Mouse (Mus musculus) splenic B cell, adult 2 months (primary cell): Measurements from ENCODE around the gene Lgals7.
"Not testable (repeated sequence)": the region's sequence is repeated elsewhere in the genome, so short reads cannot be mapped to it uniquely, and the experiment has no call there.

Experiments used
- DNase-seq: peaks from one replicate; pipeline ENCODE4 v3.0.0-alpha.2; 2011; ENCODE audit warnings: low read depth, low spot score
- H3K27me3 ChIP-seq: 2 replicates; pipeline ENCODE4 v1.6.1; 2012; ENCODE audit warnings: mild to moderate bottlenecking, low read length, moderate library complexity, mixed read lengths; ENCODE audit not compliant: control insufficient read depth, poor library complexity, insufficient read depth, severe bottlenecking
- H3K36me3 ChIP-seq: 2 replicates; pipeline ENCODE4 v1.6.1; 2012; ENCODE audit warnings: mild to moderate bottlenecking, low read length, moderate library complexity, mixed read lengths; ENCODE audit not compliant: control insufficient read depth, poor library complexity, insufficient read depth, severe bottlenecking

Lgals7 gene

DNA sequence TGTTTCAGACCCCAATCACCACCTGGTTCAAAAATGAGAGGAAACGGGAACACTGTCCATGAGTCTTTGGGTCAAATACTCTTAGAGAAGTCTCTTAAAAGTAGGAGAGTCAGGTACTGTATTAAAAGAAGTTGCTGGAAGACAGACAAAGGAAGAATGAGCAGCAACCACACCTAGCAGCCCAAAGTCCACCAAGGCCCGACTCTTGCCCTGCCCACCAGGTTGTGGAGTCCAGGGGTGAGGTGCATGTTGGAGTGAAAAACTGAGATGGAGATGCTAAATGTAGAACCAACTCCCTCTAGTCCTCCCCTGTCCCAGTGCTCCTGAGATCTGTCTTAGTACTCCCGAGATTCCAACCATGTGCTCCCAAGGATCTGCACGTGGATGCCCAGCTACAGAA, 13.0 kb upstream of the Lgals7 start:
- DNase-seq: no peak
- Histone ChIP-seq H3K27me3 (no peaks in the 10 kb centered on the region), H3K36me3 (no peaks in the 10 kb centered on the region)

DNA sequence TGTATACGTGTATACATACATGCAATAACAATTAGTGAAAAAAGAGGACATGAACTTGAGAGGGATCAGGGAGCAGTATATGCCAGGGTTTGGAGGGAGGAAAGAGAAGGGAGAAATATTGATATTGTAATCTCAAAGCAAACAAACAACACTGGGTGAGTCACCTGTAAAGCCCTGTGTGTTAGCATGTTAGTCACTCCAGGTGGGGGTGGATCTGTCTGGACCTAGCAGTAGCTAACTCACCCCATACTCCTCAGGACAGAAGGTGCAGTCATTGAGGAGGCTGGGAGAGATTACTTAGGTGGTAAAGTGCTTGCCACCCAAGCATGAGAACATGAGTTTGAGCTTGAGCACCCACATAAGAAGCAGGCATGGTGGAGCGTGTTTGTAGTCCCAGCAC, 3.7 kb upstream of the Lgals7 start:
- H3K27me3 ChIP-seq: no peaks in the 10 kb centered on the region
- no peak for DNase-seq
- no peaks in the 10 kb centered on the region for H3K36me3 ChIP-seq

DNA sequence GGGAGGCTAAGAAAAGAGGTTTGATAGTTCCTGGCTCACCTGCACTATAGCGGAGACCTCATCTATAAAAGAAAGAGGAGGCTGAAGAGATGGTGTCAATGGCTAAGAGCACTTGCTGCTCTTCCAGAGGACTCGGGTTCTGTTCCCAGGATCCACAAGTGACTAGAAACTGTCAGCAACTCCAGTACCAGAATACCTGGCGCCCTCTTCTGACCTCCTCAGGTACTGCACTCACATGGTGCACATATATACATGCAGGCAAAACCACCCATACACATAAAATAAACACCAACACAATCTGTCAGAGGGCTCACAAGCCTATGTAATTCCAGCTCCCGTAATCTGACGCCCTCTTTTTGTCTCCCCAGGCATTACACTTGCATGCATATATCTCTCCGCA, 2.8 kb upstream of the Lgals7 start:
- H3K36me3 ChIP-seq: no peaks in the 10 kb centered on the region
- peak; percentile 41 for DNase-seq
- H3K27me3 ChIP-seq: no peaks in the 10 kb centered on the region

DNA sequence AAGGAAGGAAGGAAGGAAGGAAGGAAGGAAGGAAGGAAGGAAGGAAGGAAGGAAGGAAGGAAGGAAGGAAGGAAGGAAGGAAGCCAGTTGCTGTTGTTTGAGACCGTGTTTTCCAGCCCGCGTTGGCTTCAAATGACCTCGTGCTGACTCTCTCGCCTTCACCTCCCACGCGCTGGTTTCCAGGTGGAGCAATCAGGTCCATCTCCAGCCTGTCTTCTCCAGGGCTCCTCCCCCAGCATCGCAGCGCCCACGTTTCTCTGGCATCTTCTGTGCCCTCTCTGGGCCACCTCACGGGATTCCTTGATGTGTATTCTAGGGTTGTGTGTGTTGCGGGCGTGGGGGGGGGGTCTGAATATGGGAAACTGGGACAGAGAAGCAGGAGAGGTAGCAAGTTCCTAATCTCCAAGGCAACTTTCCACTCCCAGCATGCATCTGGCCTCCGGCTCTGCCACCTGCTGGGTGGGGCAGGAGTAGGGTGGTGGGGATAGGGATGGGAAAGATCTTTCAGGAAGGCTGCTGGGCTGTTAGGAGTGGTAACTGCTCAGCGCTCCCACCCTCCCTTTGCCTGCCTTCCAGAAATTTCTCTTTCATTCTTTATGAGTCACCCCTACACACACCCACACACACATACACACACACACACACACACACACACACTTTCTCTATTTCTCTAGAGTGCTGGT, 695 bp upstream of the Lgals7 start:
- no peaks in the 10 kb centered on the region for H3K27me3 ChIP-seq
- no peak for DNase-seq
- no peaks in the 10 kb centered on the region for H3K36me3 ChIP-seq

DNA sequence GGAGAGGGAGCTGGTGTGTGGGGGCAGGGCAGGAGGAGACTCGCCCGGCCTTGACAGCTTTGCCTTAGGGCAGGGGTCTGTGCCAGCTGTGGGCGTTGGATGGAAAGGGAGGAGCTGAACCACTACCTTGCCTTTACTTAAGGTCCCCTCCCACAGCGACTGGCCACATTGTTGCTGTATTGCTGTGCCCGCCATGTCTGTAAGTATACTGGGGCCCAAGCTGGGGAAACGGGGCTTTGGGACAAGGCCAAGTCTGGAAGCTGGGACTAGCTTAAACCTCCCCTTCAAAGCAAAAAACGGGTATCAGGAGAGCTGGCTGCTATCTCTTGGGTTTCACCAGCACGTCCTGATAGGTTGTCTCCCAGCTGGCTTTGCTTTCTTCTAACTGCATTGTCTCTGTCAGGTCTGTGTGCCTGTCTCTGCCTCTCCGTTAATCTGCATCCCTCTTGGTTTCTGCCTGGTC, 666 bp downstream of the Lgals7 start:
- no peak for DNase-seq
- H3K36me3 ChIP-seq: no peaks in the 10 kb centered on the region
- no peaks in the 10 kb centered on the region for H3K27me3 ChIP-seq

DNA sequence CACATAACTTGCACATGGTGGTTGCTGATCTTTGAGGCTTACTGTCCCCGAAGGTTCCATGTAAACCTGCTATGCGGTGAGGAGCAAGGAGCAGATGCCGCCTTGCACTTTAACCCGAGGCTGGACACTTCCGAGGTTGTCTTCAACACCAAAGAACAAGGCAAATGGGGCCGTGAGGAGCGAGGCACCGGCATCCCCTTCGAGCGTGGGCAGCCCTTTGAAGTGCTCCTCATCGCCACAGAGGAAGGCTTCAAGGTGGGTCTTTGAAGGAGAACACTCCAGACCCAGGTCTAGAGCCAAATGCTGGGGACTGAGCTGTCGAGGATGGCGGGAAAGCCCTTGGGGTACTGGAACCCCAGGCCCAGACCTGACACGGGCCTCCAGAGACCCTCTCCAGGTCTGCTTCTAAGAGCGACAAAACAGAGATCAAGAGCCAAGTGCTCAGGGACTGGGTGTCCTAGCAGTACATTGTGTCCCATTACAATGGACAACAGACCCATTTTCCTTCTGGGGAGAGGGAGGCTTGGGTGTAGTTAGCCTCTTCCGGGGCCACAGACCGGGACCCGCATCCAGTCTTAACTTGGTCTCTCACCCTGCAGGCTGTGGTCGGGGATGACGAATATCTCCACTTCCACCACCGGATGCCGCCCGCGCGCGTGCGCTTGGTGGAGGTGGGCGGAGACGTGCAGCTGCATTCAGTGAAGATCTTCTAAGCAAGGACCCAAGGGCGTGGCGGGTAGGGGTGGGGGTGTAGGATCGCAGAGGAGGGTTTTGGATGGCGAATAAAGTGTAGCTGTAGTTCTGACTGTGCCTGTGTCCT, 2.0 kb downstream of the Lgals7 start:
- no peaks in the 10 kb centered on the region for H3K27me3 ChIP-seq
- peak; percentile 91 for DNase-seq
- no peaks in the 10 kb centered on the region for H3K36me3 ChIP-seq

DNA sequence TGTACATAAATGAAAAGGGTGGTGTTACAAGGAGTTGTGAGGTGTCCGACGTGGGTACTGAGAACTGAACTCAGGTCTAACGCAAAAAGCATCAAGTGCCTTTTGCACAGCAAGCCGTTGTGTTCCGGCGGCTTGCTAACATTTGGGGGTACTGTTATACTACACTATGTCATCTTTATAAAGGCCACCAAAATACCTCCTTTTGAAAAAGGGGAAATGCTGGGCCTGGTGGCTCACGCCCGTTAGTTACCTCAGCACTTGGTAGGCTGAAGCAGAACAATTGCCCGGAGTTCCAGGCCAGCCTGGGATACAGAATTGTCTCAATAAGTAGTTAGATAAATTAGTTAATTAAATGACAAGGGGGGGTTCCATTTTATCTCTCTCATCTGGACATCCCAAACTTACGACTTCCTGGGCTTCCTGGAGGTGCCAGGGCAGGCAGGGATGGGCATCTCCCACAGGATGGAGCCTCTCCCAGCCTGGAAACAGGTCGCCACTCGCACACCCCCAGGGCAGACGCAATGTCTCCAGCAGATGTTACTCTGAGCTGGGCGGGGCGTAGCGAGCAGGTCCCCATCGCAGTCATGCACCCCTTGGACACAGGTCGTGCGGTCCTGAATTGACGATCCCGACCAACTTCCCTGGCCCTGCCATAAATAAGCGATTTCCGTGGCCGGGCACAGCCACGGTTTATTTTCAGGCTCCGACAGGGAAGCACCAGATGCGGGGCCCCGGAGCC, 3.3 kb downstream of the Lgals7 start:
- DNase-seq: peak; percentile 53
- H3K27me3 ChIP-seq: no peaks in the 10 kb centered on the region
- H3K36me3 ChIP-seq: no peaks in the 10 kb centered on the region

DNA sequence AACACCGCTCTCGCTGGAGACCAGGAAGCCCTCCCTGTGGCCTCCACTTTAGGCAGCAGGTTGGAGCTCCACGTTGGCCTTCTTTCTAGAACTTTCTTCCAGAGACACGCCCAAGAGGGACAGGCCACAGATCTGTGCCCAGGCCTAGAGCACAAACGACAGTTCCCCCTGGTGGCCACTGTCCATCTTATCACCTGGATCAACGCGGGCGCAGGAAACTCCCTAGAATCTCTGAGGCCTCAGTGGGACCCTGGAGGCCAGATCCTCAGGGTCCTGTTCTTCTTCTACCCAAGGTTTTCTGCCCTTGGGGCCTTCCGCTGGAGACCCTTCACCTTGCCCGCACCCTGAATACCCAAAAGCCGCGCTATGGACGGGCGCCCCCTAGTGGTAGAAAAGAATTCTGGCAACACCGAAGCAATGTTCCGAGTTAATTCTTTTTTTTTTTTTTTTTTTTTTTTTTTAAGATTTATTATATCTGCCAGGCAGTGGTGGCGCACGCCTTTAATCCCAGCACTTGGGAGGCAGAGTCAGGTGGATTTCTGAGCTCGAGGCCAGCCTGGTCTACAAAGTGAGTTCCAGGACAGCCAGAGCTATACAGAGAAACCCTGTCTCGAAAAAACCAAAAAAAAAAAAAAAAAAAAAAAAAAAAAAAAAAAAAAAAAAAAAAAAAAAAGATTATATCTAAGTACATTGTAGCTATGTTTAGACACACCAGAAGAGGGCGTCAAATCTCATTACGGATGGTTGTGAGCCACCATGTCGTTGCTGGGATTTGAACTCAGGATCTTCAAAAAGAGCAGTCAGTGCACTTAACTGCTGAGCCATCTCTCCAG, 4.1 kb downstream of the Lgals7 start:
- H3K36me3 ChIP-seq, H3K27me3 ChIP-seq: not testable (repeated sequence)
- peak; percentile 89 for DNase-seq

DNA sequence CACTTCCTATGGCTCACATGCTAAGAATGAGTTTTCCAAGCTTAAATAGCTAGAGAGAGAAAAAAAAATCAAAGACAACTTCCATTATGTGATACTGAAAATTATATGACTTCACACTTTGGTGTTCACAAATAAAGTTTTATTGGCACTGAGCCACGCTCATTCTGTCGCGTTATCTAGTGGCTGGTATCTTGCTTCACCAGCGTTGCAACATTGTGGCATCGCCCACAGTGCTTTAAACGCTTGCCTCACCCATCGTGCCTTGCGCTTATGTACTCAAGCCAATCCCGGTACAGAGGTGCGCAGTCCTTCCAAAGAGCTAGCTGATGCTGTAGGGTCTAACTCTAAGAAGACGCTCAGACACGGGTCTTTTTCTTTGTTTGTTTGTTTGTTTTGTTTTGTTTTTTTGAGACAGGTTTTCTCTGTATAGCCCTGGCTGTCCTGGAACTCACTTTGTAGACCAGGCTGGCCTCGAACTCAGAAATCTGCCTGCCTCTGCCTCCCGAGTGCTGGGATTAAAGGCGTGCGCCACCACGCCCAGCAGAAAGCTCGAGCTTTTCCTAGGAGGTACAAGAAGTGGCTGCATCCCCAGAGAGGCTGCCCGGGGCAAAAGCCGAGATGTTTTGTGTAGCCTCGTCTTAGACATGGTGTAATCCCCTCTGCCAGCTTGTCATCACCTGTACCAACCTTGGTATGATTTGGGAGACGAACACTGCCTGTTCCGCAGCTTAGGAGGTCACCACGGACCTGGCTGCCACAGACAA, 7.4 kb downstream of the Lgals7 start:
- no peaks in the 10 kb centered on the region for H3K27me3 ChIP-seq
- no peaks in the 10 kb centered on the region for H3K36me3 ChIP-seq
- no peak for DNase-seq

DNA sequence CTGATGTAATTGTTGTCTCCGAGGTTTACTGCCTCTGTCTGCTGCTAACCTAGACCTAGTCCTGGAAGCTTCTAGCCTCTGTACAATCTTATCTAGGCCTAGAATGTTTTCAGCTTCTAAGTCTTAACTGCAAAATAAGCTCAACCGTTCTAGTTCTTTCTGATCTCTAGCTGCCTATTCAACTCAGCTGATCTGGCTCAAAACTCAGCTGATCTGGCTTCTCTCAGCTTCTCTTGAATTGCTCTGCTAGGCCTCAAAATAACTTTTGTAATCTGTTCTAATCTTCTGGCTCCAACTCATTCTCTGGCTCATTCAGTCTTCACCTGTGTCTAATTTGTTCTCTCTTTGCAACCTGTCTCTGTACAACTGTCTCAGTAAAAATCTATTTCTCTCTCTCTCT, 10.9 kb downstream of the Lgals7 start:
- Histone ChIP-seq H3K27me3 (no peaks in the 10 kb centered on the region), H3K36me3 (no peaks in the 10 kb centered on the region)
- DNase-seq: no peak

DNA sequence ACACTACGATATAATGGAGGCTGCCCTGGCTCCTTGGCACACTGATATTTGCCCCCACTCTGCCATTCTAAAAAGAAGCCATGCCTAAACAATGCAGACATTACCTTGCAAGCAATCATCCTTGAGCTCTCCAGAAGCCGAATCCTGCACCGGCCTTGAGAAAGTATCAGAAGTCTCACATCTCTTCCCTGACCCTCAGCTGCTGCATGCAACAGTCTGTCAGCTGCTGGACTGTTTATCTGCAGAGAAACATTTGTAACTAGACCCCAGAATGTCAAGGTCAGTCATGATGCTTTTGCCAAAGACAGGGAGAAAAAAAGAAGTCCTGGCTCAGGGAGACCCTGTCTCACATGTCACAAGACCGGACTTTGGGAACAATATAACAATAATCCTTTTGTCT, 12.4 kb downstream of the Lgals7 start:
- no peaks in the 10 kb centered on the region for H3K36me3 ChIP-seq
- H3K27me3 ChIP-seq: no peaks in the 10 kb centered on the region
- no peak for DNase-seq

DNA sequence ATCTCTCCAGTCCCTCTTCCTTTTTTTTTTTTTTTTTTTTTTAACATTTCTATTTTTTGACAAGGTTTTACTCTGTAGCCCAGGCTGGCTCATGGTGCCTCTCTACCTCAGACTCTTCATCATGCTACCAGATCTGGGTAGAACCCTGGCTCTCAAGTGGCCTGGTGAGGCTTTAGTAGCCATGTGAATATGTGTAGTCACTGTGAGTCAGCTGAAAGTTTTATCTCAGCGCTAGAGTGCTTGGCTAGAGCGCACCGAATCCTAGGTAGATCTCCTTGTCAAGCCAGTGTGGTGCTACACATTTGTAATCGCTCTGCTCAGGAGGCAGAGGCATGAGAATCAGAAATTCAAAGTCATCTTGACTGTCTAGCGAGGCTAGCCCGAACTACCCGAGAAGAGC, 13.5 kb downstream of the Lgals7 start:
- DNase-seq: no peak
- no peaks in the 10 kb centered on the region for H3K27me3 ChIP-seq
- H3K36me3 ChIP-seq: no peaks in the 10 kb centered on the region

DNA sequence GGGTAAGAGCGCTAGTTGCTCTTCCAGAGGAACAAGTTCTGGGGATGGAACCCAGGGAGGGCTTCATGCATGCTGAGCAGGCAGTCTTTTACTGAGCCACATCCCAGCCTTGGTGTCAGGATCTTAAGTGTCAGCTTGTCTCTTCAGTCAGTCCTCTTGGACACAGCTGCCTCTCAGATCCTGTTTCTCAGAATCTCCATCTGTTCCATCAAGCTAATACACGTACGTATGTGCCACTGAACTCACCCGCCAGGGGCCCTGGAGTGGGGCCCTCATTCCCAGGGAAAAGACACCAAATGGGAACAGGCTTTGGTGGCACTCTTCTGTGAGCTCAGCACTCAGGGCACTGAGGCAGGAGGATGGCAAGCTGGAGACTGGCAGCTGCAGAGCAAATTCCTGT, 14.2 kb downstream of the Lgals7 start:
- Histone ChIP-seq H3K27me3 (no peaks in the 10 kb centered on the region), H3K36me3 (no peaks in the 10 kb centered on the region)
- DNase-seq: no peak

DNA sequence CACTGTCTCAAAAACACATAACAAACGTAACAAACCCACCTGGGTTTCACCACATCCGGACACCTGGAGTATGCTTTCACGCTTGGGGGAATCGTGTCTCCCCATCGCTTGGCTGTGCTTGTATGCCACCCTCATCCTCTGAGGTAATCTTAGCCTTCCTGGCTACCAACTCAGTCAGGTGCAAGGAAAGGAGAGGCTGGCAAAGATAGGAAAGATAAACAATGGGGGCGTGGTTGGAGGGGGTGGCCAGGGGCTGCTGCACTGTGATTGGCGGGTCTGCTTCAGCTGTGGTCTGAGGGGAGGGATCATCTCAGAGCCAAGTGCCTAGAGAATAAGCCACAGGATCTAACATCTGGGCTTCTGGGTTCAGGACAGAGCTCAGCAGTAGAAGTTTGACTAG, 16.0 kb downstream of the Lgals7 start:
- Histone ChIP-seq H3K27me3 (no peaks in the 10 kb centered on the region), H3K36me3 (no peaks in the 10 kb centered on the region)
- DNase-seq: peak; percentile 31
